Mouse (Mus musculus): ENCODE results near the gene Gm7534. TPM values are rescaled to one million over a fixed set of nuclear protein-coding genes. Genes with fewer than 3 reads are reported as not detected.

Gene Gm7534
- polyA plus RNA-seq, 1 experiment from 2014 or later = not detected

- H3K9ac ChIP-seq (ENCODE audit: low read depth, low read length) = peak within 1 kb of the TSS; percentile 87
Observed at GRCm38 (mm10) chr4:134245148-134245843, 42.5 kb upstream of the Gm7534 start, which contains the start of gene Zfp593. TSS of gene Zfp593 (minus strand) at chr4:134245592.

GRCm38 (mm10) chr4:134243516-134244250, 40.9 kb upstream of the Gm7534 start, which contains the start of gene E130218I03Rik:
TSS of gene E130218I03Rik (plus strand) at chr4:134243662.
- no peak within 1 kb of the TSS; the same call in 1 of the 2 replicates for H3K4me3 ChIP-seq (ENCODE audit: low read length)
- H3K27me3 ChIP-seq (replicated peaks; ENCODE audit: control insufficient read depth, insufficient read depth, low read length) = peaks cover 14% of the 10 kb centered on the region; the same call in 1 of the 2 replicates
- H3K4me1 ChIP-seq (ENCODE audit: control insufficient read depth, insufficient read depth, low read length) = peaks cover 10% of the 10 kb centered on the region
- ATAC-seq = no peak
- no peaks in the 10 kb centered on the region for H3K9me3 ChIP-seq (ENCODE audit: control insufficient read depth, low read length)
- peak within 1 kb of the TSS; percentile 84 for H3K4me2 ChIP-seq (ENCODE audit: low read depth, low read length)
- H3K9ac ChIP-seq (ENCODE audit: low read depth, low read length) = peak within 1 kb of the TSS; percentile 87
- no peak within 1 kb of the TSS for H3K27ac ChIP-seq (ENCODE audit: low read length)
- 94% methylated on average over 17 of the region's 17 CpGs for WGBS
- H3K36me3 ChIP-seq (ENCODE audit: control insufficient read depth, insufficient read depth, low read length) = no peaks in the 10 kb centered on the region

More at GRCm38 (mm10) chr4:134245148-134245843, 42.5 kb upstream of the Gm7534 start, which contains the start of gene Zfp593:
- peaks cover 16% of the 10 kb centered on the region; the same call in 1 of the 2 replicates for H3K27me3 ChIP-seq (replicated peaks; ENCODE audit: control insufficient read depth, insufficient read depth, low read length)
- H3K9me3 ChIP-seq (ENCODE audit: control insufficient read depth, low read length) = no peaks in the 10 kb centered on the region
- WGBS = under 1% methylated on average over 60 of the region's 60 CpGs
- peak; percentile 81 for ATAC-seq
- no peak within 1 kb of the TSS for H3K27ac ChIP-seq (ENCODE audit: low read length)
- H3K4me2 ChIP-seq (ENCODE audit: low read depth, low read length) = peak within 1 kb of the TSS; percentile 84
- H3K4me3 ChIP-seq (ENCODE audit: low read length) = peak within 1 kb of the TSS; percentile 63
- H3K36me3 ChIP-seq (ENCODE audit: control insufficient read depth, insufficient read depth, low read length) = no peaks in the 10 kb centered on the region
- peaks cover 15% of the 10 kb centered on the region for H3K4me1 ChIP-seq (ENCODE audit: control insufficient read depth, insufficient read depth, low read length)

GRCm38 (mm10) chr4:134238686-134239085, 35.9 kb upstream of the Gm7534 start:
- Histone ChIP-seq H3K4me3 (ENCODE audit: low read length) (peak overlapping the region; percentile 58), H3K27ac (ENCODE audit: low read length) (no peak overlapping the region), H3K9me3 (ENCODE audit: control insufficient read depth, low read length) (no peaks in the 10 kb centered on the region), H3K4me2 (ENCODE audit: low read depth, low read length) (peak overlapping the region; percentile 54), H3K27me3 (replicated peaks; ENCODE audit: control insufficient read depth, insufficient read depth, low read length) (0 out of 2 replicates have a peak, but pooled peaks cover 2% of the 10 kb centered on the region), H3K4me1 (ENCODE audit: control insufficient read depth, insufficient read depth, low read length) (0 out of 2 replicates have a peak, but pooled peaks cover 6% of the 10 kb centered on the region), H3K36me3 (ENCODE audit: control insufficient read depth, insufficient read depth, low read length) (no peaks in the 10 kb centered on the region), H3K9ac (ENCODE audit: low read depth, low read length) (no peak overlapping the region)
- 10% methylated on average over 10 of the region's 10 CpGs for WGBS
- ATAC-seq = peak; percentile 16

- Histone ChIP-seq H3K36me3 (ENCODE audit: control insufficient read depth, insufficient read depth, low read length) (no peaks in the 10 kb centered on the region), H3K27ac (ENCODE audit: low read length) (peak within 1 kb of the TSS; percentile 77), H3K27me3 (replicated peaks; ENCODE audit: control insufficient read depth, insufficient read depth, low read length) (0 out of 2 replicates have a peak, but pooled peaks cover 2% of the 10 kb centered on the region), H3K4me3 (ENCODE audit: low read length) (peak within 1 kb of the TSS; percentile 58), H3K4me2 (ENCODE audit: low read depth, low read length) (peak within 1 kb of the TSS; percentile 54), H3K9me3 (ENCODE audit: control insufficient read depth, low read length) (no peaks in the 10 kb centered on the region), H3K9ac (ENCODE audit: low read depth, low read length) (peak within 1 kb of the TSS; percentile 70), H3K4me1 (ENCODE audit: control insufficient read depth, insufficient read depth, low read length) (0 out of 2 replicates have a peak, but pooled peaks cover 6% of the 10 kb centered on the region)
- peak; percentile 97 for ATAC-seq
- WGBS = 1% methylated on average over 18 of the region's 18 CpGs
Observed at GRCm38 (mm10) chr4:134238279-134238651, 35.5 kb upstream of the Gm7534 start, which contains the start of gene Cnksr1. TSS of gene Cnksr1 (minus strand) at chr4:134238399.

- Histone ChIP-seq H3K4me1 (ENCODE audit: control insufficient read depth, insufficient read depth, low read length) (0 out of 2 replicates have a peak, but pooled peaks cover 6% of the 10 kb centered on the region), H3K27ac (ENCODE audit: low read length) (peak overlapping the region; percentile 77), H3K9me3 (ENCODE audit: control insufficient read depth, low read length) (no peaks in the 10 kb centered on the region), H3K4me2 (ENCODE audit: low read depth, low read length) (peak overlapping the region; percentile 54), H3K27me3 (replicated peaks; ENCODE audit: control insufficient read depth, insufficient read depth, low read length) (0 out of 2 replicates have a peak, but pooled peaks cover 2% of the 10 kb centered on the region), H3K9ac (ENCODE audit: low read depth, low read length) (peak overlapping the region; percentile 70), H3K36me3 (ENCODE audit: control insufficient read depth, insufficient read depth, low read length) (no peaks in the 10 kb centered on the region), H3K4me3 (ENCODE audit: low read length) (peak overlapping the region; percentile 58)
- ATAC-seq = peak; percentile 78
- 19% methylated on average over 19 of the region's 19 CpGs for WGBS
Observed at GRCm38 (mm10) chr4:134237582-134238278, 34.9 kb upstream of the Gm7534 start.

GRCm38 (mm10) chr4:134234876-134235275, 32.1 kb upstream of the Gm7534 start:
- no peak for ATAC-seq
- Histone ChIP-seq H3K4me2 (ENCODE audit: low read depth, low read length) (no peak overlapping the region), H3K27me3 (replicated peaks; ENCODE audit: control insufficient read depth, insufficient read depth, low read length) (0 out of 2 replicates have a peak, but pooled peaks cover 2% of the 10 kb centered on the region), H3K9ac (ENCODE audit: low read depth, low read length) (no peak overlapping the region), H3K27ac (ENCODE audit: low read length) (no peak overlapping the region), H3K9me3 (ENCODE audit: control insufficient read depth, low read length) (no peaks in the 10 kb centered on the region), H3K4me1 (ENCODE audit: control insufficient read depth, insufficient read depth, low read length) (peaks cover 12% of the 10 kb centered on the region; the same call in 1 of the 2 replicates), H3K36me3 (ENCODE audit: control insufficient read depth, insufficient read depth, low read length) (no peaks in the 10 kb centered on the region), H3K4me3 (ENCODE audit: low read length) (no peak overlapping the region)
- WGBS = 85% methylated on average over 5 of the region's 5 CpGs

- ATAC-seq = peak; percentile 84
- Histone ChIP-seq H3K4me1 (ENCODE audit: control insufficient read depth, insufficient read depth, low read length) (peaks cover 8% of the 10 kb centered on the region; the same call in 1 of the 2 replicates), H3K36me3 (ENCODE audit: control insufficient read depth, insufficient read depth, low read length) (no peaks in the 10 kb centered on the region), H3K9me3 (ENCODE audit: control insufficient read depth, low read length) (no peaks in the 10 kb centered on the region), H3K9ac (ENCODE audit: low read depth, low read length) (peak overlapping the region; percentile 49), H3K27ac (ENCODE audit: low read length) (peak overlapping the region; percentile 50), H3K4me3 (ENCODE audit: low read length) (no peak overlapping the region), H3K27me3 (replicated peaks; ENCODE audit: control insufficient read depth, insufficient read depth, low read length) (no peaks in the 10 kb centered on the region), H3K4me2 (ENCODE audit: low read depth, low read length) (0 out of 2 replicates have a peak overlapping the region, but pooled peaks have one; percentile 30)
- 22% methylated on average over 8 of the region's 8 CpGs for WGBS
Observed at GRCm38 (mm10) chr4:134230431-134230830, 27.6 kb upstream of the Gm7534 start.

- H3K27me3 ChIP-seq (replicated peaks; ENCODE audit: control insufficient read depth, insufficient read depth, low read length) = no peaks in the 10 kb centered on the region
- no peak within 1 kb of the TSS for H3K9ac ChIP-seq (ENCODE audit: low read depth, low read length)
- WGBS = 72% methylated on average over 8 of the region's 8 CpGs
- H3K4me3 ChIP-seq (ENCODE audit: low read length) = no peak within 1 kb of the TSS
- peaks cover 11% of the 10 kb centered on the region; the same call in 1 of the 2 replicates for H3K4me1 ChIP-seq (ENCODE audit: control insufficient read depth, insufficient read depth, low read length)
- no peak within 1 kb of the TSS for H3K27ac ChIP-seq (ENCODE audit: low read length)
- no peaks in the 10 kb centered on the region for H3K9me3 ChIP-seq (ENCODE audit: control insufficient read depth, low read length)
- ATAC-seq = no peak
- H3K36me3 ChIP-seq (ENCODE audit: control insufficient read depth, insufficient read depth, low read length) = no peaks in the 10 kb centered on the region
- H3K4me2 ChIP-seq (ENCODE audit: low read depth, low read length) = no peak within 1 kb of the TSS
Observed at GRCm38 (mm10) chr4:134227194-134227593, 24.4 kb upstream of the Gm7534 start, which contains the start of gene Catsper4. TSS of gene Catsper4 (minus strand) at chr4:134227383.
